Mouse (Mus musculus): ENCODE measurements around the gene Syde2. TPM values are rescaled to one million over a fixed set of nuclear protein-coding genes. Genes with fewer than 3 reads are reported as not detected.
"Not testable (repeated sequence)": the region's sequence is repeated elsewhere in the genome, so short reads cannot be mapped to it uniquely, and the experiment has no call there.

Syde2 gene
- polyA plus RNA-seq, 1 experiment from 2014 or later: 1.8 TPM

DNA sequence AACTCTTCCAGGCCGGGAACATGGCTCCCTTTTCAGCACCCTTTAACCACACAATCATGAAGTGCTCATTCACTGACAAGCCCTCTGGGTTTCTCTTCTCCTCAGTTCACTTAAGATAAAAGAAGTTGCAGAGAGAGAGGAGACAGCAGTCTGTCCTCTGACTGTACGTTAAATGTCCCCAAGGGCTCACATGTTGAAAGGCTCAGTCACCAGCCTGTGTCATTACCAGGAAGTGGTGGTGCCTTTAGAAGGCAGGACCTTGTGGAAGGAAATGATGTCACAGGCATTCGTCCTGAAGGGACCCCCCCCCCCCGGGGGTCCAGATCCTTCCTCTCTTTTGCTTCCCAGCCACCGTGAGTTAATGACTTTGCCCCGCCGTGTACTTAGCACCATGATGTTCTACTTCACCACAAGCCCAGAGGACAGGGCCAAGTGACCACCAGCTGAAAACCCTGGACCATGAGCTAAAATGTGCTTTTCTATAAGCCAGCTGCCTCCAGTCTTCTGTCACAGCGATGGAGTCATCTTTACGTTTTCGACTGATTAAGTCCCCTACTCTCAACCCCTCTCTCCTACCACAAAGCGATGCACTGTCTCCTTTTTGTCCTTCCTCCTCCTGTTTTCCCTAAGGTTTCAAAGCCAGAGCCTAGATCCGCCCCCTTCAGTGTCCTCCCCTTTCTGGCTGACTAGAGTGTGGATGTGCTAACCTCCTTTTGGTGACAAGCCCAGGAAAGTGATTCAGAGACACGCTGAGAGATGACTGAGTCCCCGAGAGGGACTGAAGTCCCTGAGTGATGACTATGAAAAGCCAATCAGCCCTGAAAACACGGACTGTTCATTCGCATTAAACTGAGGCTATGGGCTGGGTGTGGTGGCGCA lies 36.1 kb upstream of the Syde2 start:
- H3K9me3 ChIP-seq: no peaks in the 10 kb centered on the region
- no peaks in the 10 kb centered on the region for H3K36me3 ChIP-seq
- WGBS: 59% methylated on average over 17 of the region's 17 CpGs
- no peak overlapping the region for H3K27ac ChIP-seq
- H3K27me3 ChIP-seq: no peaks in the 10 kb centered on the region
- H3K4me2 ChIP-seq: no peak overlapping the region
- H3K4me1 ChIP-seq: peaks cover 5% of the 10 kb centered on the region
- no peak overlapping the region for H3K4me3 ChIP-seq
- H3K9ac ChIP-seq: no peak overlapping the region
- no peak for ATAC-seq (ENCODE audit: borderline replicate concordance, extremely low read depth, low FRiP score, low TSS enrichment)

DNA sequence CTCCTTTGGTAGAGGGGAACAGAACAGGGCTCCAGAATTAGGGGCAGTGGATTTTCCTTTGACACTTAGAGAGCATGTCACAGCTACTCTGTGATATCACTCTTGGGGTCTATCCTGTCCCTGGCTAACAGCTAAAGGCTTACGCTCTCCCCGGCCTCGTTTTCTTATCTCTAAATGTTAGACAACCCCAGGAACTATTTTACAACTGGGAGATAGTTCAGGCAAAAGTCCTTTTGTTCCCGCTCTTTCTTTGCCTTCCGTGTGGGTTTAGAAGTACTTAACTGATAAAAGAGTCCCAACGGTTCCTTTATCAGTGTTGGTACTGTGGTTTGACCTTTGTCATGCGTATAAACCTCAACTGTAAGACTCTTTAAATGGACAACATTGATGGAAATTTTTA lies 34.7 kb upstream of the Syde2 start:
- no peak overlapping the region for H3K27ac ChIP-seq
- H3K9me3 ChIP-seq: no peaks in the 10 kb centered on the region
- H3K4me2 ChIP-seq: no peak overlapping the region
- no peaks in the 10 kb centered on the region for H3K36me3 ChIP-seq
- 39% methylated on average over 7 of the region's 7 CpGs for WGBS
- peaks cover 5% of the 10 kb centered on the region for H3K4me1 ChIP-seq
- H3K27me3 ChIP-seq: no peaks in the 10 kb centered on the region
- H3K4me3 ChIP-seq: no peak overlapping the region
- H3K9ac ChIP-seq: no peak overlapping the region
- no peak for ATAC-seq (ENCODE audit: borderline replicate concordance, extremely low read depth, low FRiP score, low TSS enrichment)

DNA sequence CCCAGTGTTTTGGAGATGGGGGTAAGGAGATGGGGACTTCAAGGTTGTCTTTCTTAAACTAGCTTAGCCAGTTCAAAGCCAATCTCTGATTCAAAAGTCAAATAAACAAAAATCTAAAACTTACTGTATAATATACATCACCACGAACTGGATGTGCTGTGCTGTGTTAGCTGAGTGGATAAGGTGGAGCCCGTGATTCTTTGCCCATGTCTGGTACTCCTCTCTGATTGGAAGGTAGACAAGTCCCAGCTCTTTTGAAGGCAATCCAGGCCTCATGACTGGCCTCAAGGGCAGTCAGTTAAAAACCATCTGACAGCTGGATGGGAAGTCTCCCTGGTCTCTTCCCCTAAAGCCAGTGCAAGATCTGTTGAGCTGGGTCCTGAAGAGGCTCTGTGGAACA lies 34.3 kb upstream of the Syde2 start:
- Histone ChIP-seq H3K4me3 (no peak overlapping the region), H3K4me1 (peaks cover 5% of the 10 kb centered on the region), H3K27me3 (no peaks in the 10 kb centered on the region), H3K9ac (no peak overlapping the region), H3K9me3 (no peaks in the 10 kb centered on the region), H3K4me2 (no peak overlapping the region), H3K27ac (no peak overlapping the region), H3K36me3 (no peaks in the 10 kb centered on the region)
- no peak for ATAC-seq (ENCODE audit: borderline replicate concordance, extremely low read depth, low FRiP score, low TSS enrichment)
- WGBS: 66% methylated on average over 2 of the region's 2 CpGs

DNA sequence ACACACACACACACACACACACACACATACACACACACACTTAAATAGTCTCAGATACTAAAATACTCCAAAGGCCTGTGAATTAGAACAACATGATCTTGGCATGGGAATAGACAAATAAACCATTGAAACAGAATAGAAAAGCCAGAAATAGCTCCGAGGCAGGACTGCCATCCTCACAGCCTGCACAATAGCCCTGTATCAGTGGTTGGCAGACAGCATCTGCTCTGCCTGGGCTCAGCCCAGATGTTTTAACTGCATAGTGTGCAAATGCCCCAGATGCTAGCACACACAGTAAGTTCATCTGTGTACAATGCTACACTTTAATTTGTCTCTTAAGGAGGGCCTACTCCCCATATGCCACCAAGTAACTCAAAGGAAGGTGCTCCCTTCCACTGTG lies 27.8 kb upstream of the Syde2 start:
- Histone ChIP-seq H3K9ac (no peak overlapping the region), H3K4me1 (peaks cover 27% of the 10 kb centered on the region), H3K4me2 (no peak overlapping the region), H3K4me3 (no peak overlapping the region), H3K9me3 (no peaks in the 10 kb centered on the region), H3K27ac (no peak overlapping the region), H3K27me3 (no peaks in the 10 kb centered on the region), H3K36me3 (no peaks in the 10 kb centered on the region)
- no peak for ATAC-seq (ENCODE audit: borderline replicate concordance, extremely low read depth, low FRiP score, low TSS enrichment)
- WGBS: 59% methylated on average over 1 of the region's 1 CpGs

DNA sequence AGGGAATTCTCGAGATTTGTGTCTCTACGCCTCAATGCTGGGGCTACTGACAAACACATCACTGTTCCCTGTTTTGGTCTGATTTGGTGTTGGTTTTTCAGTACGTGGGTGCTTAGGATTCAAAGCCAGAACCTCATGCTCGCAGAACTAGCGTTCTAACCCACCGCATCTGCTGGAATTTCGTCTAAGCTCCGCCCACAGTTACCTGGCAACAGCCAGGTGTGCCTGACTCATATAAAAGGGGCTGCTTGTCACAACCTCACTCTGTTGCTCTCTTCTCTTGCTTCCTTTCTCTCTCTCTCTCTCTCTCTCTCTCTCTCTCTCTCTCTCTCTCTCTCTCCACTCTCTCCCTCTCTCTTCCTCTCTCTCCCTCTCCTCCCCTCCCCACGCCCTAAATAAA lies 25.3 kb upstream of the Syde2 start:
- 30% methylated on average over 9 of the region's 9 CpGs for WGBS
- Histone ChIP-seq H3K4me2 (peak overlapping the region; percentile 36), H3K4me3 (no peak overlapping the region), H3K36me3 (no peaks in the 10 kb centered on the region), H3K4me1 (peaks cover 33% of the 10 kb centered on the region), H3K9me3 (no peaks in the 10 kb centered on the region), H3K9ac (no peak overlapping the region), H3K27me3 (no peaks in the 10 kb centered on the region), H3K27ac (peak overlapping the region; percentile 93; the same call in 1 of the 2 replicates)
- no peak for ATAC-seq (ENCODE audit: borderline replicate concordance, extremely low read depth, low FRiP score, low TSS enrichment)

DNA sequence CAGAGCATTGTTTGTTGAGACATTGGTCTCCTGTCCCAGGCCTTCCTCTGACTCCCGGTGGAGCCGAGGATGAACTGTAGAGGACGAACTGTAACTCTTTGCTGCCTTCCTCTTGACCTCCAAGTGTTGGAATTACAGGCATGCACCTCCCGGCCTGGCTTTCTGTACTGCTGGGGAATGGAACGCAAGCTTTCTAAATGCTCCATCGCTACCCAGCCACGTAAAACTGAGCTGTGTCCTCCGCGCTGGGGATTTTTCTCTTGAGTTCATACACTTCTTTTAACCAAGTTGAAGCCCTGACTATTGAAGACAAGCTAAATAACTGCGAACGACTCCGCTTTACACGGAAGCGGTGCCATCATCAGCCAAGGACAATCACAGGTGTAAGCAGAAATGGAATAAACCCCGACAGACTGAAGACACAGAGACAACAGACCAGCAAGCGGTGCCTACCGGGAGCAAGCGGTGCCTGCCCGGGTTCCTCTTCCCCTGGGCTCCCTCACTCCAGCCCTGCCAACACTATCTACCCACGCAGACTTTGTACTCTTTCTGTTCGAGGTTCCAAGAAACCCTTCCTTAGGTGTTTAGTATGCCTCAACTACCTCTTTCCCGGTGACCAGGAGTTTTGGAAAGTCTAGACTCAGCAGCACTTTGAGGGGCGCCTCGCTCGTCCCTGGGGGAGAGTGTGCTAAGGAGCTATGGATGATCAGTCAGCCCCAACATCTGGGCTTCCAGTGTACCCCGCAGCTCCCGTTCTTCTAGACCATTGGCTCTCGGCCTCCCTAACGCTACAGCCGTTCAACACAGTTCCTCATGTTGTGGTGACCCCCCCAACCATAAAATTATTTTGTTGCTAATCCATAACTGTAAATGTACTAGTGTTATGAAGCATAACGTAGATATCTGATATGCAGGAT lies 24.3 kb upstream of the Syde2 start:
- 15% methylated on average over 31 of the region's 31 CpGs for WGBS
- H3K36me3 ChIP-seq: no peaks in the 10 kb centered on the region
- ATAC-seq (ENCODE audit: borderline replicate concordance, extremely low read depth, low FRiP score, low TSS enrichment): peak; percentile 38; the same call in 1 of the 2 replicates
- H3K27me3 ChIP-seq: no peaks in the 10 kb centered on the region
- H3K9ac ChIP-seq: peak overlapping the region; percentile 24
- H3K4me3 ChIP-seq: no peak overlapping the region
- peak overlapping the region; percentile 93 for H3K27ac ChIP-seq
- H3K9me3 ChIP-seq: no peaks in the 10 kb centered on the region
- peak overlapping the region; percentile 36 for H3K4me2 ChIP-seq
- peaks cover 33% of the 10 kb centered on the region for H3K4me1 ChIP-seq

DNA sequence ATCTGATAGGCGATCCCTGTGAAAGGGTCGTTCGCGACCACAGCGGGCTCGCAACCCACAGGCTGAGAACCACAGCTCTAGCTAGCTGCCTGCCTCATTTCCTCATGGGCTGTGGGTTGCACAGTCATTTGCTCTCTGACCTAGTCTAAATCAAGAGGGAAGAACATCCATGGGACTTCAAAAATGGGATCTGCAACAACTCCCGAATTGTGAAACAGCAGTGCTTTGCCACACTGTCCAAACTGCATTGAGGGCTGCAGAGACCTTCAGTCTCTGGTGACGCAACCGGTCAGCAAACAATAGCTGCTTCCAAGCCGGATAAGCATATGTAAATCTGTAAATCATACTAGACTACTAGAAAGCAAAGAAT lies 23.7 kb upstream of the Syde2 start:
- Histone ChIP-seq H3K36me3 (no peaks in the 10 kb centered on the region), H3K27ac (peak overlapping the region; percentile 93), H3K9ac (no peak overlapping the region; the same call in 1 of the 2 replicates), H3K4me2 (peak overlapping the region; percentile 36), H3K9me3 (no peaks in the 10 kb centered on the region), H3K4me1 (peaks cover 35% of the 10 kb centered on the region), H3K4me3 (no peak overlapping the region), H3K27me3 (no peaks in the 10 kb centered on the region)
- WGBS: 23% methylated on average over 10 of the region's 10 CpGs
- ATAC-seq (ENCODE audit: borderline replicate concordance, extremely low read depth, low FRiP score, low TSS enrichment): peak; percentile 83

DNA sequence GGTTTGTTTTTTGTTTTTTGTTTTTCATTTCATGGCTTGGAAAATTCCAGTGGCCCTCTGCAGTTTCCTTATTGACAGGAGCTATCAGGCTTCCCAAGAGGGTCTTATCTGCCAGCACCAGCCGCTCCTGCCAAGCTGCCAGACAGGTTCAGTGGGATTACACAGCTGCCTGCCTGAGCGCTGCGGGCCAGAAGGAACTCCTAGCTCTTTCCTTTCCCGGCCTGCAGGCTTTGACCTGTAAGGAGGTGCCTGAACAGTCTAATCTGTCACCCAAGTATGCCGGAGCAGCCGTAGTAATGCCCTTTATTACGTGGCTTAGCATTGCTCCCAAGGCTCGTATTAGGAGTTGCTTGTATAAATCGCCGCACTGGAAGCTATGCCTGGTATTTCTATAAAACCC lies 23.2 kb upstream of the Syde2 start:
- Histone ChIP-seq H3K4me1 (peaks cover 38% of the 10 kb centered on the region), H3K9ac (no peak overlapping the region), H3K9me3 (no peaks in the 10 kb centered on the region), H3K4me3 (0 out of 2 replicates have a peak overlapping the region, but pooled peaks have one; percentile 4), H3K27ac (peak overlapping the region; percentile 93), H3K4me2 (peak overlapping the region; percentile 36), H3K36me3 (no peaks in the 10 kb centered on the region), H3K27me3 (no peaks in the 10 kb centered on the region)
- WGBS: 4% methylated on average over 10 of the region's 10 CpGs
- ATAC-seq (ENCODE audit: borderline replicate concordance, extremely low read depth, low FRiP score, low TSS enrichment): peak; percentile 85

DNA sequence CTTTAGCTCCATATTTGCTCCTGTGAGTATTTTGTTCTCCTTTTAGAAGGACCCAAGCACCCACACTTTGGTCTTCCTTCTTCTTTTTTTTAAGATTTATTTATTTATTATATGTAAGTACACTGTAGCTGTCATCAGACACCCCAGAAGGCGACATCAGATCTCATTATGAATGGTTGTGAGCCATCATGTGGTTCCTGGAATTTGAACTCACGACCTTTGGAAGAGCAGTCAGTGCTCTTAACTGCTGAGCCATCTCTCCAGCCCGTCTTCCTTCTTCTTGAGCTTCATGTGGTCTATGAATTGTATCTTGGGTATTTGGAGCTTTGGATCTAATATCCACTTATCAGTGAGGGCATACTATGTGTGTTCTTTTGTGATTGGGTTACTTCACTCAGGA lies 22.1 kb upstream of the Syde2 start:
- not testable (repeated sequence) for H3K9me3 ChIP-seq; H3K27me3 ChIP-seq; H3K36me3 ChIP-seq; H3K4me2 ChIP-seq; H3K9ac ChIP-seq; H3K4me3 ChIP-seq; ATAC-seq (ENCODE audit: borderline replicate concordance, extremely low read depth, low FRiP score, low TSS enrichment)
- Histone ChIP-seq H3K4me1 (peaks cover 42% of the 10 kb centered on the region), H3K27ac (peak overlapping the region; percentile 93; the same call in 1 of the 2 replicates)
- WGBS: 72% methylated on average over 3 of the region's 3 CpGs

DNA sequence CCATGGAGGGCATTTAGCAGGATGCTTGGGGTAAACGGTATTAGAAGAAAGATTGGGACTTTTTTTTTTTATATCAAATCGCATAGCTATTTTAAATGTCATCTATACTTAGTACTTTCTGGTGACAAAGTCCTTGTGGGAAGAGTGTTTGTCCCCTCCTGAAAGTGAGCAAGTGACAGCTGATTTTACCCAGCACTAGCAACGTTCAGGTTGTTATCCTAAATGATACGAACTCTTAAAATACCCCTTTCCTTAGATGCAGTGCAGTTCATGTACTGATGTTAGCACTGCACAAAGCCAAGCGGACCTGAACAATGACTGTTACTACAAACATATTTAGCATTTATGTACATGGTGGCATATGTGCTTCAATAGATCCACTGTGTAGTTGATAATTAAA lies 20.9 kb upstream of the Syde2 start:
- Histone ChIP-seq H3K9ac (no peak overlapping the region), H3K4me2 (no peak overlapping the region), H3K4me3 (no peak overlapping the region), H3K4me1 (peaks cover 49% of the 10 kb centered on the region), H3K9me3 (no peaks in the 10 kb centered on the region), H3K27me3 (no peaks in the 10 kb centered on the region), H3K36me3 (no peaks in the 10 kb centered on the region), H3K27ac (no peak overlapping the region)
- 80% methylated on average over 5 of the region's 5 CpGs for WGBS
- ATAC-seq (ENCODE audit: borderline replicate concordance, extremely low read depth, low FRiP score, low TSS enrichment): no peak

DNA sequence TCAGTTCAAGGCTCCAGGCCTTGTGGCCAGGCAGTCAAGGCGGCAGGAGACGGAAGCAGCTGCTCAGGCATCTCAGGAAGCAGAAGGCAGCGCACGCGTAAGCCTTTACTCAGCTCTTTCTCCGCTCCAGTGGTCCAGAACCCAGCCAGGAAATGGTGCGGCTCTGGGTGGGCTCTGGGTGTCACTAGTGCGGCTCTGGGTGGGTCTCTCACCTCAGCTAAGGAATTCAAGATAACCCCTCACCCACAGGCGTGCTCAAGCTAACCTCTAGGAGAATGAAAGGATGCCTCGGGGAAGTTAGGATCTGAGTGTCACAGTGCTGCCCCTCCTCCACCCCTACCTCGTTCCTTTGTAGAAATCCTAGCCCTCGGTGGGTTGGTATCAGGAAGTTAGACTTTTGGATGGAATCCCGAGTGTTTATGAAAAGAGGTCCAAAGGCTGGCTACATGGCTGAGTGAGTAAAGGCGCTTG lies 18.6 kb upstream of the Syde2 start:
- H3K36me3 ChIP-seq: no peaks in the 10 kb centered on the region
- no peaks in the 10 kb centered on the region for H3K27me3 ChIP-seq
- H3K27ac ChIP-seq: 0 out of 2 replicates have a peak overlapping the region, but pooled peaks have one; percentile 20
- H3K9ac ChIP-seq: no peak overlapping the region
- H3K4me3 ChIP-seq: no peak overlapping the region
- H3K9me3 ChIP-seq: no peaks in the 10 kb centered on the region
- no peak for ATAC-seq (ENCODE audit: borderline replicate concordance, extremely low read depth, low FRiP score, low TSS enrichment)
- 31% methylated on average over 14 of the region's 14 CpGs for WGBS
- H3K4me2 ChIP-seq: peak overlapping the region; percentile 18; the same call in 1 of the 2 replicates
- H3K4me1 ChIP-seq: peaks cover 32% of the 10 kb centered on the region
